Mouse (Mus musculus) embryonic facial prominence, embryonic 11.5 days (tissue): ENCODE results near the gene Ltc4s. TPM values are rescaled to one million over a fixed set of nuclear protein-coding genes. Genes with fewer than 3 reads are reported as not detected.

ENCODE experiments used
- microRNA-seq: library from miRNA; unstranded; fragments of <30 nt; microRNA quantifications from one replicate; pipeline ENCODE4, GENCODE M21; 2016; ENCODE audit warnings: borderline number of aligned reads
- polyA plus RNA-seq: library from polyadenylated mRNA; unstranded; fragments of >200 nt; fragmentation: Nextera tagmentation; extraction: Ambion mirVana; gene quantifications from 2 replicates; pipeline ENCODE4 v1.2.1, GENCODE M21; 2014

Ltc4s gene
- polyA plus RNA-seq, 1 experiment from 2014 or later = 0.36 TPM

Small RNA genes lying within 50 kb of the gene (microRNA-seq; reads per million reads assigned to microRNA genes)
- gene Mir6919 = not detected

Other genes with a start within 250 kb of the Ltc4s start
- 86.0 and 98.2 TPM in 2 replicates for gene Rnf130, start 213.3 kb downstream of the Ltc4s start, polyA plus RNA-seq
- gene Tbc1d9b, start 107.2 kb downstream of the Ltc4s start, polyA plus RNA-seq = 24.8 and 26.0 TPM in 2 replicates
- gene Mrnip, start 64.2 kb downstream of the Ltc4s start, polyA plus RNA-seq = 24.9 and 25.5 TPM in 2 replicates
- gene Sqstm1, start 27.8 kb downstream of the Ltc4s start, polyA plus RNA-seq = 135 and 142 TPM in 2 replicates
- 19.5 and 21.1 TPM in 2 replicates for gene Mgat4b, start 27.7 kb downstream of the Ltc4s start, polyA plus RNA-seq
- 10.8 and 11.9 TPM in 2 replicates for gene Maml1, start 53.7 kb upstream of the Ltc4s start, polyA plus RNA-seq
- gene Canx, start 87.1 kb upstream of the Ltc4s start, polyA plus RNA-seq = 247 and 265 TPM in 2 replicates
- not detected in 2 replicates for gene Cby3, start 115.8 kb upstream of the Ltc4s start, polyA plus RNA-seq
- gene Hnrnph1, start 138.4 kb upstream of the Ltc4s start, polyA plus RNA-seq = 823 and 855 TPM in 2 replicates
- 22.9 and 24.4 TPM in 2 replicates for gene Rufy1, start 192.5 kb upstream of the Ltc4s start, polyA plus RNA-seq